Mouse (Mus musculus) E14TG2a.4 (cell line): ENCODE measurements at regions not wholly inside any gene's neighbourhood (a gene's known extent, or its start where the extent isn't known, plus 50 kb on each side); places are given as distances from the start of the nearest gene placed in this dataset.

Experiments used
- CTCF ChIP-seq: conservative IDR thresholded peaks from 2 replicates; pipeline ENCODE4 v1.5.1; 2014; ENCODE audit warnings: low read length
- NANOG ChIP-seq: IDR thresholded peaks from 2 replicates; pipeline ENCODE4 v1.6.1; 2014; ENCODE audit warnings: borderline replicate concordance, low read length, mixed read lengths
- POU5F1 ChIP-seq: IDR thresholded peaks from 2 replicates; pipeline ENCODE4 v1.6.1; 2014; ENCODE audit warnings: low read length, borderline replicate concordance

- TF ChIP-seq CTCF (no peak), NANOG (no peak), POU5F1 (no peak)
Observed at GRCm38 (mm10) chr13:53805872-53806271, 249.6 kb downstream of the Drd1 start.
